Mouse (Mus musculus): ENCODE measurements at regions not wholly inside any gene's neighbourhood (a gene's known extent, or its start where the extent isn't known, plus 50 kb on each side); places are given as distances from the start of the nearest gene placed in this dataset.

DNA sequence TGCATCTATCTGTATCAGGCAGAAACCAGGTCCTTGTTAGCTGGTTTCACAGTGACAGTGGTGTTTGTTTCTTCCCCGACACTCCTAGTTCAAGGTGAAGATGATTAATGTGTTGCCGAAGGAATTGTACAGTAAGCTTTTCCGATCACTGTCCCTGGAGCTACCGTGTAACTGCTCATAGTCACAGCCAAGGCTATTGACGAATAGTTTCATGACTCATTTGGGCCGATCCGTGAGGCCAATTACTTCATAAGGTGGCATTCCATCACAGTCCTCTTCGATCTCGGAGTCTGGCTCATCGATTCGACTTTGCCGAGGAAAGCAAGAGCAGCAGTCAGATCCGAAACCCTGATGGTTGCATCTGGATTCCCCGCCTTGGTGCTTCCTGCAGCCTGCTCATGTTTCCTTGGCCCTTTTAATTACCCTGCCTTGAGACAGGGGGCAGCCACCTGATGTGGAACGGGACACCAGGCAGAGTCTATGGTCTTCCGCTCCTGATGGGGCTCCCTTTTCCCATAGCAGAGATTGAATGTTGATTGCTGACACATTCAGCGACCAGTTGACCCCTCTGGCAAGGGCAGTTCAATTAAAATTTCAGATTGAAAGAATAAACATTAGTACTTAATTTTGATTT, 441.7 kb upstream of the Cdh4 start:
- TF ChIP-seq POLR2A (IDR thresholded peaks at IDR 0.05; ENCODE audit: low read depth, low read length) (no peak), CTCF (IDR thresholded peaks at IDR 0.05; ENCODE audit: borderline replicate concordance, insufficient read depth, low read length) (no peak)

Data from embryonic fibroblast, embryonic 13.5 days (primary cell).